Mouse (Mus musculus): Measurements from ENCODE around the gene Ptpa. TPM values are rescaled to one million over a fixed set of nuclear protein-coding genes. Genes with fewer than 3 reads are reported as not detected.
A peak's percentile ranks its signal among the peaks of the same experiment; 100 is the strongest.

The Ptpa gene
- polyA plus RNA-seq, 1 experiment, result 83.8 TPM

- Histone ChIP-seq H3K4me3 (ENCODE audit: insufficient read depth, low read depth, low read length) (peak overlapping the region; percentile 79), H3K4me1 (ENCODE audit: control insufficient read depth, insufficient read depth, insufficient read length, low read length) (no peaks in the 10 kb centered on the region; the same call in 1 of the 2 replicates), H3K27ac (replicated peaks; ENCODE audit: low read depth, low read length) (peak overlapping the region; percentile 43)
These were observed 22.5 kb upstream of the Ptpa start for GRCm38 (mm10) chr2:30393370-30393656.

GRCm38 (mm10) chr2:30395757-30396156, 20.1 kb upstream of the Ptpa start:
- Histone ChIP-seq H3K4me3 (ENCODE audit: insufficient read depth, low read depth, low read length) (no peak overlapping the region), H3K4me1 (ENCODE audit: control insufficient read depth, insufficient read depth, insufficient read length, low read length) (no peaks in the 10 kb centered on the region; the same call in 1 of the 2 replicates), H3K27ac (replicated peaks; ENCODE audit: low read depth, low read length) (no peak overlapping the region)

GRCm38 (mm10) chr2:30396246-30396645, 19.6 kb upstream of the Ptpa start:
- Histone ChIP-seq H3K27ac (replicated peaks; ENCODE audit: low read depth, low read length) (no peak overlapping the region), H3K4me3 (ENCODE audit: insufficient read depth, low read depth, low read length) (no peak overlapping the region), H3K4me1 (ENCODE audit: control insufficient read depth, insufficient read depth, insufficient read length, low read length) (no peaks in the 10 kb centered on the region; the same call in 1 of the 2 replicates)

- no peak overlapping the region for H3K27ac ChIP-seq (replicated peaks; ENCODE audit: low read depth, low read length)
These were observed 17.8 kb upstream of the Ptpa start for GRCm38 (mm10) chr2:30397986-30398512.

GRCm38 (mm10) chr2:30399191-30400171, 16.4 kb upstream of the Ptpa start:
- Histone ChIP-seq H3K27ac (replicated peaks; ENCODE audit: low read depth, low read length) (no peak overlapping the region), H3K4me3 (ENCODE audit: insufficient read depth, low read depth, low read length) (no peak overlapping the region), H3K4me1 (ENCODE audit: control insufficient read depth, insufficient read depth, insufficient read length, low read length) (no peaks in the 10 kb centered on the region; the same call in 1 of the 2 replicates)

More at GRCm38 (mm10) chr2:30397986-30398512, 17.8 kb upstream of the Ptpa start:
- no peaks in the 10 kb centered on the region; the same call in 1 of the 2 replicates for H3K4me1 ChIP-seq (ENCODE audit: control insufficient read depth, insufficient read depth, insufficient read length, low read length)
- no peak overlapping the region for H3K4me3 ChIP-seq (ENCODE audit: insufficient read depth, low read depth, low read length)

- H3K4me1 ChIP-seq (ENCODE audit: control insufficient read depth, insufficient read depth, insufficient read length, low read length), result no peaks in the 10 kb centered on the region
- H3K27ac ChIP-seq (replicated peaks; ENCODE audit: low read depth, low read length), result no peak overlapping the region; the same call in 1 of the 2 replicates
- no peak overlapping the region for H3K4me3 ChIP-seq (ENCODE audit: insufficient read depth, low read depth, low read length)
These were observed 14.3 kb upstream of the Ptpa start for GRCm38 (mm10) chr2:30401581-30401980.

- no peak overlapping the region for H3K4me3 ChIP-seq (ENCODE audit: insufficient read depth, low read depth, low read length)
- 0 out of 2 replicates have a peak overlapping the region, but pooled peaks have one; percentile 13 for H3K27ac ChIP-seq (replicated peaks; ENCODE audit: low read depth, low read length)
- H3K4me1 ChIP-seq (ENCODE audit: control insufficient read depth, insufficient read depth, insufficient read length, low read length), result no peaks in the 10 kb centered on the region
These were observed 13.4 kb upstream of the Ptpa start for GRCm38 (mm10) chr2:30402351-30402826.

- H3K4me3 ChIP-seq (ENCODE audit: insufficient read depth, low read depth, low read length), result no peak overlapping the region
- 0 out of 2 replicates have a peak overlapping the region, but pooled peaks have one; percentile 13 for H3K27ac ChIP-seq (replicated peaks; ENCODE audit: low read depth, low read length)
- H3K4me1 ChIP-seq (ENCODE audit: control insufficient read depth, insufficient read depth, insufficient read length, low read length), result no peaks in the 10 kb centered on the region
These were observed 13.0 kb upstream of the Ptpa start for GRCm38 (mm10) chr2:30402843-30403242.

- H3K4me3 ChIP-seq (ENCODE audit: insufficient read depth, low read depth, low read length), result no peak overlapping the region
- no peak overlapping the region for H3K27ac ChIP-seq (replicated peaks; ENCODE audit: low read depth, low read length)
- no peaks in the 10 kb centered on the region; the same call in 1 of the 2 replicates for H3K4me1 ChIP-seq (ENCODE audit: control insufficient read depth, insufficient read depth, insufficient read length, low read length)
These were observed 12.0 kb upstream of the Ptpa start for GRCm38 (mm10) chr2:30403870-30404269.

GRCm38 (mm10) chr2:30407221-30407620, 8.6 kb upstream of the Ptpa start:
- no peak overlapping the region for H3K4me3 ChIP-seq (ENCODE audit: insufficient read depth, low read depth, low read length)
- H3K27ac ChIP-seq (replicated peaks; ENCODE audit: low read depth, low read length), result peak overlapping the region; percentile 47; the same call in 1 of the 2 replicates
- peaks cover 5% of the 10 kb centered on the region for H3K4me1 ChIP-seq (ENCODE audit: control insufficient read depth, insufficient read depth, insufficient read length, low read length)

GRCm38 (mm10) chr2:30407778-30408177, 8.1 kb upstream of the Ptpa start:
- Histone ChIP-seq H3K27ac (replicated peaks; ENCODE audit: low read depth, low read length) (peak overlapping the region; percentile 47), H3K4me3 (ENCODE audit: insufficient read depth, low read depth, low read length) (no peak overlapping the region), H3K4me1 (ENCODE audit: control insufficient read depth, insufficient read depth, insufficient read length, low read length) (peaks cover 6% of the 10 kb centered on the region)

- Histone ChIP-seq H3K27ac (replicated peaks; ENCODE audit: low read depth, low read length) (peak overlapping the region; percentile 84), H3K4me1 (ENCODE audit: control insufficient read depth, insufficient read depth, insufficient read length, low read length) (peaks cover 8% of the 10 kb centered on the region), H3K4me3 (ENCODE audit: insufficient read depth, low read depth, low read length) (no peak overlapping the region)
These were observed 7.3 kb upstream of the Ptpa start for GRCm38 (mm10) chr2:30408452-30409100.

- Histone ChIP-seq H3K4me1 (ENCODE audit: control insufficient read depth, insufficient read depth, insufficient read length, low read length) (peaks cover 11% of the 10 kb centered on the region), H3K27ac (replicated peaks; ENCODE audit: low read depth, low read length) (peak overlapping the region; percentile 92)
These were observed 6.2 kb upstream of the Ptpa start for GRCm38 (mm10) chr2:30409454-30410176.

GRCm38 (mm10) chr2:30413038-30413973, 2.5 kb upstream of the Ptpa start:
- Histone ChIP-seq H3K27ac (replicated peaks; ENCODE audit: low read depth, low read length) (peak overlapping the region; percentile 85), H3K4me3 (ENCODE audit: insufficient read depth, low read depth, low read length) (peak overlapping the region; percentile 98), H3K4me1 (ENCODE audit: control insufficient read depth, insufficient read depth, insufficient read length, low read length) (peaks cover 11% of the 10 kb centered on the region)

More at GRCm38 (mm10) chr2:30409454-30410176, 6.2 kb upstream of the Ptpa start:
- no peak overlapping the region for H3K4me3 ChIP-seq (ENCODE audit: insufficient read depth, low read depth, low read length)
